Mouse (Mus musculus) left cerebral cortex, adult 2 months (tissue): ENCODE data around the gene E2f7. TPM values are rescaled to one million over a fixed set of nuclear protein-coding genes. Genes with fewer than 3 reads are reported as not detected.

Experiments used
- DNase-seq, 2 experiments: peaks; one replicate each; pipeline ENCODE4 v3.0.0; 2021 to 2022; ENCODE audit warnings: low spot score in 2 of 2, mixed read lengths in 1 of 2; ENCODE audit errors: extremely low spot score in 1 of 2
- H3K27ac ChIP-seq: fragments of 200-600 bp; 2 replicates; pipeline ENCODE4 v1.8.1; 2022
- H3K4me3 ChIP-seq: fragments of 200-600 bp; 2 replicates; pipeline ENCODE4 v1.8.1; 2022
- CTCF ChIP-seq: fragments of 200-600 bp; IDR thresholded peaks from 2 replicates; pipeline ENCODE4 v1.8.1; 2022; ENCODE audit warnings: antibody characterized with exemption, mild to moderate bottlenecking, moderate library complexity
- intact Hi-C: fragments of 180-260 bp; cut with DNase I; formaldehyde crosslinking; loops from one replicate; pipeline ENCODE4 v1.15.1; 2025
- long read RNA-seq, 2 experiments: library from polyadenylated mRNA; stranded (forward); transcript quantifications; one replicate each; pipeline ENCODE4 v2.0.0; 2021; ENCODE audit warnings: borderline mapping rate in 2 of 2
- total RNA-seq, 2 experiments: library from RNA; stranded (reverse); gene quantifications; 2 replicates each; pipeline ENCODE4 v1.2.3; 2021

Gene E2f7
- total RNA-seq = under 1 TPM; 0.47 to 0.50 TPM
- long read RNA-seq, experiment 1 = 0 reads
- long read RNA-seq, experiment 2 = 0 reads

DNA sequence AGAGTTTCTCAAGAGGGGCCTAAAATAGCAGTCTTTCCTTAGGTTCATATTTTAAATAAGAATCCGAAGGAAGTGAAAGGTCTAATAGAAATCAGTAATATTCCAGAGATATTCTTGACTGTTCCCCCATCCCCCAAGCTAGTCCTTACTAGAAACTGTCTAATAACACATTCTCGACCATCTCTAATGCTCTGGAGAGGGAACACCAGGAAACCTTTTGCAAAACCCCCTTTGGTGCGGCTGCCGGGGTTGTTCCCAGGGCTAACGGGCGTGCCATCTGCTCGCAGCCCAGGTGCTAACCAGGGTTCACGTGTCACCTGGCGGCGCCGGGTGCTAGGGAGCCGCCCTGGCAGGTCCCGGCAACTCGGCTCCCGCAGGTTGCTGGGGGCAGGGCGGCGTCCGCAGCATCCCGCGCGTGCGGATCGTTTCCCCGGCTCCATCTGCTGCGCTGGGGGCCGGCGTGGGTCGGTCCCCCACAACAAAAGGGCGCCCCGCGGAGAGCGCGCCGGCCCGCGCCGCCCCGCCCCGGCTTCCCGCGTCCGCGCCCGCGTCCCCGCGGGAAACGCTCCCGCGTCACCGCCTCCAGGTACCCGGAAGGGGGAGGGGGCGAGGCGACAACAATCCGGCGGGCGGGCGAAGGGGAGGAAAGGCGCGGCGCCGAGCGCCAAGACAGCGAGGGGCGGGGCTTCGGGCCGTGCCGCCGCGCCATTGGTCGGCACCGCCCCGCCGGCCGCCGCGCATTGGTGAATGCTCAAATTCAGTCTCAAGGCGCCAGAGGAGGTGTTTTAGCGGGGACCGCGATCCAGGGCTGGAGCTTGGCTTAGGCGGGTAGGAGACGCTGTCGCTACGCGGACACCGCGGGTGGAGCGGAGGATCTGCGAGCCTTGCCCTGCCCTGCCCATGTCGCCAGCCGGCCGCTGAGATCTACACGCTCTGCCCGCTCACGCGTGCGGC is at the start of gene E2f7:
Gene E2f7, plus strand, starts transcription at position 754 of the 954 bp plus-strand sequence.
- intact Hi-C loops = no loop called here
- no peak for TF ChIP-seq CTCF
- Histone ChIP-seq H3K4me3 (peak within 1 kb of the TSS; percentile 76), H3K27ac (peak within 1 kb of the TSS; percentile 40; the same call in 1 of the 2 replicates)
- DNase-seq = peak; percentile 90 to 92

DNA sequence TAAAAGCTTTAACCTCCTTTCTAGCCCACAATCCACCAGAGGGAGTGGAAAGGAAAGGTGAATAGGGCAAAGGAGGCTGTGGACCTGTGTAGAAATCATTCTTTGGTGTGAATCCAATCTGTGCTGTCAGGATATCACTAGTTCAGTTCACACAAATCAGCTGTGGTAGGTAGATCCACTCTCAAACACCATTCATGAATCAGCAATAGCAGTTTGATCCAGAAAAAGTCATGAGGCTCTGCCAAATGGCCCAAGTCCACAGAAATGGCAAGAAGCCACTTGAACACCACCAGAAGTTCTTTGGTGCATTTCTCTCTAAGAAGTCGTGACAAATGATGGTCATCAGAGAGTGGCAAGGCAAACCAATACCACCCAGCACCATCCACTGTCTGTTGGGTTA is 44.0 kb upstream of the E2f7 start:
- no peak for TF ChIP-seq CTCF
- intact Hi-C loops = no loop called here
- Histone ChIP-seq H3K4me3 (no peak overlapping the region), H3K27ac (no peak overlapping the region)
- no peak for DNase-seq

DNA sequence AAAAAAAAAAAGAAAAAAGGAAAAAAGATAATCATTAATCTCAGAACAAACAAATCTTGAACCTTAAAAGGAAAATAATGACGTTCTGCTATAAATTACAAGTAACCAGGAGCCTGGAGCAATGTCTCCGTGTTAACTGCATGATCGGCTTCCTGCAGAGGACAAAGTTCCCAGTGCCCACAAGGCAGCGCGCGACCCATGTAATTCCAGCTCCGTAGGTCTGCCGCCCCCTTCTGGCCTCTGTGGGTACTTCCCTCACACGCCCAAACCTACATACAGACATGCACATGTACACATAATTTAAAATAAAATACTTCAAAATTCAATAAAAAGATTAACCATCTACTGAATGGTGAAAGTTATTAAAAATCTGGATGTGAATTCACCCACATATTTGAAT is 39.6 kb upstream of the E2f7 start:
- Histone ChIP-seq H3K27ac (no peak overlapping the region), H3K4me3 (no peak overlapping the region)
- no peak for DNase-seq
- intact Hi-C loops = no loop called here
- TF ChIP-seq CTCF = peak; percentile 31

DNA sequence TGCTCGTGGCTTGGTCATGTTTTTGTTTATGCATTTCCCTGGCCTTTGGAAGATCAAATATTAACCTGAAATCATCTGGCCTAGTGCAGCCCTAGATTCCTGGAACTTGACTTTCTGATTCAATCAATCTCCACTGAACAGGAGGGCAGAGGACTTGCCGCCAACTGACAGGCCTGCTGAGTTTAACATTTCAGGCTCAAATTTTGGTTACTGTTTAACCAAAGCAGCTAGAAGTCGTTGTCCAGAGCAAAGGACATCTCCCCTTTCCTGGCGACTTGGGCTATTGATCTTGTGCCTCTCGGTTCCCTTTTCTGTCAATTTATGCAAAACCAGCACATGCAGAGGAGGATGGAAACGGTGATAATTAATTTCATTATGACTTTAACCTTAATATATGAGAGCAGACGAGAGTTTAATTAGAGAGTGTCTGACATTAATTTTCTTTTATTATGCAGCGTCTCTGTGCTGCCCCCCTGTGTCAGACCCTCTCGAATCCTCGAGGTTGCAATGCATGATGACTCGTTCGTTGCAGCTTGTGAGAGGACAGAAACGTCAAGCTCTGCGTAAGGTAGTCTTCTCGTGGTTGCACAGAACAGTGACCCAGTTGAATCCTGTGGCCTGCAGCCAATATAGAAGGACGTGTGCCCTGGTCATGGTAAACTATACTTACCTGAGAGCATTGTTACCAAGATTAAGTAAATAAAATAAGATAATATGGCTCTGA is 37.7 kb upstream of the E2f7 start:
- no peak overlapping the region for H3K27ac ChIP-seq
- no peak for DNase-seq
- H3K4me3 ChIP-seq = no peak overlapping the region
- TF ChIP-seq CTCF = peak; percentile 14
- intact Hi-C loops = no loop called here

DNA sequence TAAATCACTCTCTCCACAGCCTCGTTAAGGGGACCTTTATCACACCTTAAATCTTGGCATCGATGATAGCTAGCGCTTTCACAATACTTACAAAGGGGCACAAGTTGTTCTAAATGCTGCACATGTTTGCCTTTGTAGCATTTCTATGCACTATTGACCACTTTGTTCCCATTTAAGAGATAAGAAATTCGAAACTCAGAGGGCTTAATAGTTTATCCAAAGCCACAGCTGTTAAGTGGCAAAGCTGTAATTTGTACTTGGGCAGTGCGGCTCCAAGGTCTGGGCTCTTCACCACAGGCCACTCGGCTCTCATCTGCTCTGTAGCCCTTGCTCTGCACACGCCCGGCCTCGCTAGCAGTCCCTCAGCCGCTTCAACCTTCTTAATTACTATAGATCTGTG is 28.4 kb upstream of the E2f7 start:
- intact Hi-C loops = loop anchor here (10.0 kb wide), 1 partner anchor 172 kb away; no protein-coding TSS in a partner anchor
- no peak overlapping the region for H3K4me3 ChIP-seq
- DNase-seq = no peak
- TF ChIP-seq CTCF = no peak
- H3K27ac ChIP-seq = no peak overlapping the region

DNA sequence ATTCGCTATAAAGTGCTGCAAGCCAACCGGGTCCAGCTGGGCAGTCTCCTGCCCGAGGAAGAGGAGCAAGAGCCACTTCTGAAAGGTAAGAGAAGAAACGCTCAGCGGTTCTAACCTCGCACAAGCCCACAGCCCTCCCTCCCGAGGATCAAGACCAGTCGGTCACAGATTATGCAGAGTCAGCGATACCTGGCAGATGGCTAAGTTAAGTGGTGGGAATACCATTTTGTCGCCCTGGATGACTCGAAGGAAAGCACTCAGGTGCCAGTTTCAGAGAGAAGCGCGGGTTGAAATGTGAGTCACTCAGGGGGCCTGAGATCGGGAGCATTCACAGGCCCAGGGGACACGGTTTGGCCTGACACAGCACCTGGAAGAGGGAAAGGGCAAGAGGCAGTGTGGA is 18.8 kb upstream of the E2f7 start:
- no peak overlapping the region for H3K27ac ChIP-seq
- intact Hi-C loops = no loop called here
- TF ChIP-seq CTCF = no peak
- H3K4me3 ChIP-seq = no peak overlapping the region
- no peak for DNase-seq

DNA sequence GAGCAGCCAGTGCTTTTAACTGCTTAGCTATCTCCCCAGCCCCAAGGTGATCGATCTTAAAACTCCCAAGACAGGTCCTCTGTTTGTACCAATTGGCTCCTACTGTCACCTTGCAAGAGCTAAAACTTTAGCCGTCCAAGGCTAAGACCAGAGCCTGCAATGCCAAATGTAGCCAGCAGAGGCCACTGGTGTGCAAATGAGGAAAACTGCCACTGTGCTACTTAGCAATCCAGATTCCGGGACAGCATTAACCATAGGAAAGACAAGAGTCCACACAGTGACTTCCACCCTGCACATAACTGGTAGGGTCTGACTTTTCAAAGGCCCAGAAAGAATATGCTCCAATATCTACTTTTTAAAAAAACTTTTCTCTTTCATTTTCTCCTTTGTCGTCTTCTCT is 17.4 kb upstream of the E2f7 start:
- peak; percentile 75 for TF ChIP-seq CTCF
- intact Hi-C loops = no loop called here
- Histone ChIP-seq H3K4me3 (no peak overlapping the region), H3K27ac (no peak overlapping the region)
- DNase-seq = peak in 1 of 2 experiments; percentile 21

DNA sequence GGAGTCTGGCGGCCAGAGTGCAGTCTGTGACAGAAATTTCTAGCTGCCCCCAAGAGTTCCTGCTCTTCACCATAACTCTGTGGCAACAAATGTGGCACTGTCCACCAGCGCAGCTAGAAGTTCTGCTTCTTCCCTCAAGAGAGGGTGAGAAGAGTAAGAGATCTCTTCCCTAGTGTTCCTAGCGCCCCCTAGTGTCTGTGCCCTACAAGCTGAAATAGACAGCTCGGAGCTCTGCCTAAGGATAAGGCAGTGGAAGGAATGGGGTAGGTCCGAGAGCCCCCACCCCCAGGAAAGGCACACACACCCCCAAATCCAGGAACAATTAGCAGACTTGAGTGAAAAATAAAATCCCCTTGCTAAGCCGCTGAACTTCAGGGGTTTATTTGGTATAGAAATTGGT is 11.9 kb upstream of the E2f7 start:
- no peak overlapping the region for H3K27ac ChIP-seq
- DNase-seq = peak; percentile 70 to 76
- intact Hi-C loops = loop anchor here (2.0 to 5.0 kb wide), 2 partner anchors 276 to 813 kb away; partner anchors contain the start of gene Nav3
- no peak overlapping the region for H3K4me3 ChIP-seq
- peak; percentile 87 for TF ChIP-seq CTCF

DNA sequence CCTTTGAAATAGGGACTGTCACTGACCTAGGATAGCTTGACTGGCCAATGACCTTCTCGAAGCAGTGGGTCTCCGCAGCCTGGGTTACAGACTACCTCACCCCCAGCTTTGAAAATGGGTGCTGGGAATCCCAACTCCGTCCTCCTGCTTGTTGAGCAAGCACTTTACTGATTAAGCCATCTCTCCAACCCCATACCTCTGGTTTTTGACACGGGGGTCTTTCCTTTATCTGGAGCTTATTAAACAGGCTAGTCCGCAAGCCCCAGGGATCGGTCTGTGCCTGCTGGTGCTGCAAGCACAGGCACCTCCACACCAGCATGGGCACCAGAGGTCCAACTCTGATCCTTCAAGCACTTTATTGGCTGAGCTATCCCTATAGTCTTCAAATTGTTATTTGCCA is 1.5 kb upstream of the E2f7 start:
- intact Hi-C loops = no loop called here

DNA sequence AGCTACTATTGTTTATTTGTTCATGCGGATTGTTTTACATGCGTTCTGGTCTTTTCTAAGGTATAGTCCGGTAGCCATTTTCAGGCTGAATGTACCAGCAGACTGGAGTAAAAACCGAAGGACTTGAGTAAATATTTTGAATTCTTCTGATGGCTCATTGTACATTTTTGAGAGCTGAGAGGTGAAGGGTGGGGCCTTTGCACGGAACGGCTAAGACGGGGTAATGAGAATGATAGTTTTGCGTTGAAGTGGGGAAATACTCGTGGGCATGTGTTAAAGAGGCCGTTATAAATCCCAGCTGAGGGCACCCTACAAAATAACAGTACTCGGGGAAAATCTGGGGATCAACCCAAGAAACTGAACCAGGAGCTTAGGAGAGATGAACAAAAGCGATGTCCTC is 1.1 kb upstream of the E2f7 start:
- no peak for DNase-seq
- H3K4me3 ChIP-seq = no peak overlapping the region
- TF ChIP-seq CTCF = no peak
- H3K27ac ChIP-seq = no peak overlapping the region
- intact Hi-C loops = no loop called here

More for the DNA sequence above, 1.5 kb upstream of the E2f7 start:
- no peak for DNase-seq
- H3K4me3 ChIP-seq = no peak overlapping the region
- no peak overlapping the region for H3K27ac ChIP-seq
- no peak for TF ChIP-seq CTCF

DNA sequence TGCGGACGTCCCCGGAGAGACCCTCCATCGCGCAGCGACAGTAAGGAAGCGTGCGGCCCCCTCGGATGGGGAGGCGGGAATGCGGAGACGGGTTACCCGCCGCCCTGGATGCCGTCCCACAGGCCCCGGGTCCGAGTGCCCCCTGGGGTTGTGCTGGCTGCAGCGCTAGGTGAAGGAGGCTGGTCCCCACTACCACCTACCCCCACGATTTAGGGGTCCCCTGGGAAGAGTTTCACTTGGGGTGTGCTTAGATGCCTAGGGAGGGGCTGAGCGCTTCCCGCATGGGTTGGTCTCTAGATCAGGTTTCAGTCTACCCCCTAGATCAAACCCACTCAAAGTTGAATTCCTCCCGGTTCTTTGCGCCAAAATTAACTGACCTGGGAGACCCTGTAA is 397 bp downstream of the E2f7 start:
- intact Hi-C loops = no loop called here
- DNase-seq = no peak
- no peak overlapping the region for H3K27ac ChIP-seq
- no peak for TF ChIP-seq CTCF
- peak overlapping the region; percentile 76 for H3K4me3 ChIP-seq

DNA sequence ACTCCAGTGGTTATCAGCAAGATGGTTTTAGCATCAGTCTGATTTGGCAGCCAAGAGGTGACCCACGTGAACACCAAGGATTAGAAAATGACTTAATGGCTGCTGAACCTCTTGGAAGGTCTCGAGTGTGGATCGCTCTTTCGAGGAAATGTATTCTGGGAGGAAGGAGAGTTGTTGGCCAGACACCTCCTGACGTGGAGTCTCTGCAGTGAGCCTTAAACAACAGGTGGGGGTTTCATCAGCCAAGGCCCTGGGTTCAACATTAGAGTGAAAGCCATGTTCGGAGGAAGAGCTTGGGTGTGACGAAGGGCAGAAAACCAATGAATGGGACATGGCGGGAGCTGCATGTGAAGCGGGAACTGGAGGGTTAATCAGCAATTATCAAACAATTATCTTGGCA is 3.8 kb downstream of the E2f7 start:
- intact Hi-C loops = no loop called here
- Histone ChIP-seq H3K4me3 (no peak overlapping the region), H3K27ac (no peak overlapping the region)
- TF ChIP-seq CTCF = no peak
- DNase-seq = no peak
